Mouse (Mus musculus) CH12.LX (cell line): ENCODE measurements around the gene Atp2b4. TPM values are rescaled to one million over a fixed set of nuclear protein-coding genes. Genes with fewer than 3 reads are reported as not detected.

ENCODE experiments used
- DNase-seq: peaks from one replicate; pipeline ENCODE4 v3.0.0-alpha.2; 2013; ENCODE audit errors: extremely low read depth
- H3K27ac ChIP-seq: 2 replicates; pipeline ENCODE4 v1.5.1; 2012; ENCODE audit warnings: low read depth, mild to moderate bottlenecking, control low read depth, moderate library complexity; ENCODE audit not compliant: insufficient read depth
- H3K27me3 ChIP-seq: replicated peaks from 2 replicates; pipeline ENCODE3; 2012; ENCODE audit warnings: inconsistent platforms
- H3K36me3 ChIP-seq, 2 experiments: replicated peaks in 1 of 2; 2 replicates each; pipeline versions ENCODE3 to v1.6.1; 2012; ENCODE audit warnings: inconsistent platforms in 1 of 2, low read length in 1 of 2, mild to moderate bottlenecking in 1 of 2, mixed read lengths in 1 of 2, moderate library complexity in 1 of 2; ENCODE audit not compliant: control insufficient read depth in 1 of 2, insufficient read depth in 1 of 2
- H3K4me1 ChIP-seq, 2 experiments: 2 replicates each; pipeline ENCODE4 v1.6.1; 2012; ENCODE audit warnings: inconsistent platforms in 1 of 2, moderate library complexity in 1 of 2; ENCODE audit not compliant: insufficient read depth in 2 of 2, control insufficient read depth in 1 of 2
- H3K4me2 ChIP-seq: 2 replicates; pipeline ENCODE4 v1.6.1; 2012; ENCODE audit warnings: low read depth, mild to moderate bottlenecking, control low read depth; ENCODE audit not compliant: poor library complexity, insufficient read depth, severe bottlenecking
- H3K4me3 ChIP-seq, 3 experiments: fragments of 150-350 bp in 1 of 3; sonication (generic) in 1 of 3; replicated peaks in 1 of 3; 2 replicates each; pipeline versions ENCODE3 to v1.5.1; 2011 to 2012; ENCODE audit warnings: low read depth in 2 of 3, low read length in 2 of 3, mild to moderate bottlenecking in 2 of 3, moderate library complexity in 2 of 3, control low read depth in 1 of 3, improper control_type of control experiment in 1 of 3, inconsistent platforms in 1 of 3, mixed read lengths in 1 of 3; ENCODE audit not compliant: poor library complexity in 1 of 3
- H3K79me2 ChIP-seq: replicated peaks from 2 replicates; pipeline ENCODE4 v1.6.1; 2012; ENCODE audit warnings: mild to moderate bottlenecking, moderate library complexity; ENCODE audit not compliant: control insufficient read depth, poor library complexity, insufficient read depth, severe bottlenecking; ENCODE audit errors: extremely low read depth
- H3K9ac ChIP-seq: 2 replicates; pipeline ENCODE4 v1.6.1; 2012; ENCODE audit warnings: low read depth, mild to moderate bottlenecking, control low read depth, moderate library complexity; ENCODE audit not compliant: insufficient read depth
- H3K9me3 ChIP-seq: replicated peaks from 2 replicates; pipeline ENCODE3; 2012; ENCODE audit warnings: low read length, inconsistent platforms, mixed read lengths
- BHLHE40 ChIP-seq: IDR thresholded peaks from 2 replicates; pipeline ENCODE4 v1.6.1; 2011; ENCODE audit warnings: mild to moderate bottlenecking, low read depth, low read length, improper control_type of control experiment
- E2F4 ChIP-seq: IDR thresholded peaks from 2 replicates; pipeline ENCODE4 v1.6.1; 2011; ENCODE audit warnings: low read depth, low read length, improper control_type of control experiment; ENCODE audit not compliant: insufficient replicate concordance
- ELF1 ChIP-seq: IDR thresholded peaks from 2 replicates; pipeline ENCODE4 v1.6.1; 2014; ENCODE audit warnings: low read depth, mild to moderate bottlenecking, inconsistent platforms, low read length, improper control_type of control experiment
- HCFC1 ChIP-seq: IDR thresholded peaks from 2 replicates; pipeline ENCODE4 v1.6.1; 2012; ENCODE audit warnings: low read depth, mild to moderate bottlenecking, inconsistent platforms, low read length, improper control_type of control experiment
- MAX ChIP-seq: IDR thresholded peaks from 2 replicates; pipeline ENCODE4 v1.6.1; 2011; ENCODE audit warnings: low read length, improper control_type of control experiment
- MAZ ChIP-seq: IDR thresholded peaks from 2 replicates; pipeline ENCODE4 v1.6.1; 2012; ENCODE audit warnings: low read depth, mild to moderate bottlenecking, inconsistent platforms, low read length, improper control_type of control experiment, moderate library complexity
- MXI1 ChIP-seq: IDR thresholded peaks from 2 replicates; pipeline ENCODE4 v1.6.1; 2011; ENCODE audit warnings: mild to moderate bottlenecking, low read depth, low read length, improper control_type of control experiment
- MYC ChIP-seq: IDR thresholded peaks from 2 replicates; pipeline ENCODE4 v1.6.1; 2011; ENCODE audit warnings: low read depth, mild to moderate bottlenecking, improper control_type of control experiment, low read length
- NELFE ChIP-seq: IDR thresholded peaks from 2 replicates; pipeline ENCODE4 v1.6.1; 2011; ENCODE audit warnings: low read depth, low read length, improper control_type of control experiment
- NRF1 ChIP-seq: IDR thresholded peaks from 2 replicates; pipeline ENCODE4 v1.6.1; 2014; ENCODE audit warnings: low read depth, mild to moderate bottlenecking, inconsistent platforms, low read length, improper control_type of control experiment, moderate library complexity
- POLR2A ChIP-seq: IDR thresholded peaks from 2 replicates; pipeline ENCODE4 v1.6.1; 2011; ENCODE audit warnings: low read depth, mild to moderate bottlenecking, improper control_type of control experiment, low read length
- RAD21 ChIP-seq: IDR thresholded peaks from 2 replicates; pipeline ENCODE4 v1.6.1; 2011; ENCODE audit warnings: low read depth, mild to moderate bottlenecking, low read length, improper control_type of control experiment, moderate library complexity
- TBP ChIP-seq: conservative IDR thresholded peaks from 2 replicates; pipeline ENCODE4 v1.6.1; 2011; ENCODE audit warnings: low read depth, low read length, improper control_type of control experiment
- TCF12 ChIP-seq: IDR thresholded peaks from 2 replicates; pipeline ENCODE4 v1.6.1; 2014; ENCODE audit warnings: low read depth, mild to moderate bottlenecking, inconsistent platforms, low read length, improper control_type of control experiment
- dilution Hi-C: fragments of 300-500 bp; cut with MboI; formaldehyde crosslinking; loops from 2 replicates; pipeline ENCODE4 v1.14.3; 2020; ENCODE audit warnings: low sequenced_read_pairs; ENCODE audit not compliant: extremely low pct_unique_long_range_greater_than_20kb, extremely low pct_ligation_motif_present
- in situ Hi-C: fragments of 300-500 bp; cut with MboI; formaldehyde crosslinking; loops from 3 replicates; pipeline ENCODE4 v1.14.3; 2019; ENCODE audit warnings: low sequenced_read_pairs, low pct_ligation_motif_present, low pct_unique_long_range_greater_than_20kb, mixed read lengths
- polyA plus RNA-seq: library from polyadenylated mRNA; unstranded; fragments of >175 nt; gene quantifications from 2 replicates; pipeline ENCODE4 v1.2.1, GENCODE M21; 2012; ENCODE audit warnings: low read depth; ENCODE audit not compliant: insufficient read length
- total RNA-seq, 2 experiments: library from RNA; depleted of rRNA; stranded (reverse); fragments of 300-350 nt in 1 of 2; fragments of >200 nt in 1 of 2; gene quantifications; 2 replicates each; pipeline ENCODE4 v1.2.3; 2012 to 2014

Gene Atp2b4
- total and polyA plus RNA-seq, 3 experiments: 6.9 to 18.4 (median 17.5) TPM

GRCm38 (mm10) chr1:133821144-133821543, 20.3 kb upstream of the Atp2b4 start:
- Histone ChIP-seq H3K4me2 (peak overlapping the region; percentile 33; the same call in 1 of the 2 replicates), H3K27ac (no peak overlapping the region), H3K36me3 (peaks cover 0 to 10% of the 10 kb centered on the region in 2 experiments), H3K4me1 (peaks cover 21 to 73% of the 10 kb centered on the region in 2 experiments), H3K4me3 (peak overlapping the region; percentile 36 to 57 (median 42)), H3K27me3 (no peaks in the 10 kb centered on the region), H3K9me3 (no peaks in the 10 kb centered on the region), H3K79me2 (no peaks in the 10 kb centered on the region), H3K9ac (peak overlapping the region; percentile 27; the same call in 1 of the 2 replicates)
- DNase-seq: peak; percentile 65
- dilution Hi-C loops: no loop called here
- TF ChIP-seq MAX: peak; percentile 59; the same call in 1 of the 2 replicates
- TF ChIP-seq MYC: no peak
- TF ChIP-seq NRF1: no peak
- peak; percentile 63 for TF ChIP-seq TCF12
- 0 out of 2 replicates have a peak, but pooled peaks have one; percentile 39 for TF ChIP-seq TBP
- peak; percentile 65; the same call in 1 of the 2 replicates for TF ChIP-seq MAZ
- TF ChIP-seq ELF1: peak; percentile 78
- TF ChIP-seq HCFC1: peak; percentile 47
- peak; percentile 53; the same call in 1 of the 2 replicates for TF ChIP-seq MXI1
- TF ChIP-seq, all 38 proteins: peak for 7
- in situ Hi-C loops: no loop called here

GRCm38 (mm10) chr1:133820100-133820499, 19.3 kb upstream of the Atp2b4 start:
- in situ Hi-C loops: no loop called here
- no peak for DNase-seq
- Histone ChIP-seq H3K4me2 (no peak overlapping the region), H3K9ac (no peak overlapping the region), H3K36me3 (peaks cover 0 to 10% of the 10 kb centered on the region in 2 experiments), H3K27ac (no peak overlapping the region), H3K4me1 (peaks cover 27 to 73% of the 10 kb centered on the region in 2 experiments), H3K79me2 (no peaks in the 10 kb centered on the region), H3K27me3 (no peaks in the 10 kb centered on the region), H3K4me3 (no peak overlapping the region), H3K9me3 (no peaks in the 10 kb centered on the region)
- dilution Hi-C loops: no loop called here
- no peak for TF ChIP-seq E2F4
- no peak for TF ChIP-seq HCFC1
- TF ChIP-seq NELFE: no peak
- TF ChIP-seq BHLHE40: no peak
- no peak for TF ChIP-seq POLR2A
- no peak for TF ChIP-seq RAD21
- TF ChIP-seq MYC: no peak
- TF ChIP-seq MXI1: no peak
